Mouse (Mus musculus) E14TG2a.4 (cell line): ENCODE measurements around the gene Olfr1311.

ENCODE experiments used
- CTCF ChIP-seq: conservative IDR thresholded peaks from 2 replicates; pipeline ENCODE4 v1.5.1; 2014; ENCODE audit warnings: low read length
- NANOG ChIP-seq: IDR thresholded peaks from 2 replicates; pipeline ENCODE4 v1.6.1; 2014; ENCODE audit warnings: borderline replicate concordance, low read length, mixed read lengths
- POU5F1 ChIP-seq: IDR thresholded peaks from 2 replicates; pipeline ENCODE4 v1.6.1; 2014; ENCODE audit warnings: low read length, borderline replicate concordance

DNA sequence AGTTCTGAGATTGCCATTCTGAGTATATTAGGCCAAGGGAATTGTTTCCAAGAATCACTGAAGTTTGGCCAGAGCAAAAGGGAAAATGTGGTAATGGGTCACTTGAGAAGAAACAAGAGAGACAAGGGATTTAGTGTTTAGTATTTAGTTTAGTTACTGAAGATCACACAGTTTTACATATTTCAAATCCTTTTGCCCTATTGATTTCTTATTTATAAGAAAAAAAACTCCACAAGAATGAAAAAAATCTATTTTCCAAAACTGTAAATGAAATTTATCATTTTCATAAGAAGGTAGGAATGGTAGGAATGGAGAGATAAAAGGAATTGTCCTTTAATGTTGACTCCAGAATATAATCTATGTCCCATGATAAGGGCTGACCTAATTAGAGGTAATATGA is 11.6 kb downstream of the Olfr1311 start, which contains the start of gene Olfr1310:
- TF ChIP-seq CTCF, result no peak
- no peak for TF ChIP-seq POU5F1
- TF ChIP-seq NANOG, result no peak
